Mouse (Mus musculus) E14TG2a.4 (cell line): ENCODE data around the gene Usp7.

Source experiments
- CTCF ChIP-seq: conservative IDR thresholded peaks from 2 replicates; pipeline ENCODE4 v1.5.1; 2014; ENCODE audit warnings: low read length
- NANOG ChIP-seq: IDR thresholded peaks from 2 replicates; pipeline ENCODE4 v1.6.1; 2014; ENCODE audit warnings: borderline replicate concordance, low read length, mixed read lengths
- POU5F1 ChIP-seq: IDR thresholded peaks from 2 replicates; pipeline ENCODE4 v1.6.1; 2014; ENCODE audit warnings: low read length, borderline replicate concordance

DNA sequence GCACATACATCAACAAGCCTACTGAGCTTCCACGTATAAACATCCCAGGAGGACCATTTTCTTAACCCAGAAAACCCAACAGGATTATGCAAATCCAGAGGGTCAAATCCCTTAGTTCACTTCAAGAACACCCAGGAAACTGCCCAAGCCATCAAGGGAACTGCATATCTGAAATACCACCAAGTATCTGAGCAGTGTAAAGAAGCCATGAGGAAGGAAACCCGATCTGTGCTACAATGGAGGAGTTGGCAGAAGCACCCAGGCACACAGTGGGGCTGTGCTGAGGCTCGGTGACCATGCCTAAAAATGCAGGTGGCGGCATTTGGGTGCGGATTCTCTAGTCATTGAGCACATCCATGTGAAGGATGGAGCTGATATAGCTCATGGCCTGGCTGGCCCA is 50.4 kb downstream of the Usp7 start:
- TF ChIP-seq CTCF (no peak), POU5F1 (no peak), NANOG (no peak)
